In genomic region chr1:40950641-40951040, GRCm38 (mm10) we compare ENCODE assay signal across 17 mouse cellular contexts.
A peak's percentile ranks its signal among the peaks of the same experiment; 100 is the strongest.
DNase-seq lines count a peak whose midpoint lies in the region.
"Had no signal": no experiment of that assay in that cellular context is flagged by ENCODE, and none has a peak within 500 bp of the region (broad histone marks: within the 10 kb centered on the region; RNA-seq: fewer than 3 reads in every experiment).

No protein-coding gene starts in this region.

- DNase-seq in left cerebral cortex, adult 11 months (ENCODE audit: low spot score), result peak; percentile 22
- DNase-seq in left cerebral cortex, postnatal 10 days (ENCODE audit: extremely low spot score in 1 of 2, low spot score in 2 of 2), result no peak
- DNase-seq in right cerebral cortex, adult 18-20 months, result peak; percentile 57
- DNase-seq in right cerebral cortex, postnatal 14 days, result no peak
- DNase-seq in left cerebral cortex, postnatal 25 days (ENCODE audit: low spot score in 2 of 2), result peak; percentile 22 to 85
- DNase-seq in telencephalon, adult 2 months (ENCODE audit: low read depth, low spot score), result peak; percentile 70
- DNase-seq in adipocyte (ENCODE audit: low spot score), result no peak
- DNase-seq: adrenal gland, adult 8-10 months; adrenal gland, postnatal 36 days; cerebellum, adult 11 months; cerebellum, adult 8-10 months; cerebellum, postnatal 14 days; embryo, embryonic 11 days; gastrocnemius, adult 2 months; gastrocnemius, postnatal 36 days; heart, adult 11 months; heart, postnatal 36 days had no signal

- intact Hi-C loops in left cerebral cortex, postnatal 10 days (cut with DNase I), result no loop called here
- intact Hi-C loops in left cerebral cortex, postnatal 25 days (cut with DNase I), result loop anchor here (1.0 kb wide), 1 partner anchor 77 kb away; no protein-coding TSS in a partner anchor

Comparison
In these comparisons a context has a peak if more than half of its experiments do, and no peak if none do; other contexts are left out.
1. DNase-seq: peak in left cerebral cortex, adult 11 months (single experiment), right cerebral cortex, adult 18-20 months (single experiment), left cerebral cortex, postnatal 25 days (2 of 2) and telencephalon, adult 2 months (single experiment); none in left cerebral cortex, postnatal 10 days (0 of 2), right cerebral cortex, postnatal 14 days (single experiment) and adipocyte (single experiment).